Mouse (Mus musculus) CH12.LX (cell line): ENCODE results near the gene Cd247. TPM values are rescaled to one million over a fixed set of nuclear protein-coding genes. Genes with fewer than 3 reads are reported as not detected.

Experiments
- DNase-seq: peaks from one replicate; pipeline ENCODE4 v3.0.0-alpha.2; 2013; ENCODE audit errors: extremely low read depth
- H3K27ac ChIP-seq: 2 replicates; pipeline ENCODE4 v1.5.1; 2012; ENCODE audit warnings: low read depth, mild to moderate bottlenecking, control low read depth, moderate library complexity; ENCODE audit not compliant: insufficient read depth
- H3K27me3 ChIP-seq: replicated peaks from 2 replicates; pipeline ENCODE3; 2012; ENCODE audit warnings: inconsistent platforms
- H3K36me3 ChIP-seq, 2 experiments: replicated peaks in 1 of 2; 2 replicates each; pipeline versions ENCODE3 to v1.6.1; 2012; ENCODE audit warnings: inconsistent platforms in 1 of 2, low read length in 1 of 2, mild to moderate bottlenecking in 1 of 2, mixed read lengths in 1 of 2, moderate library complexity in 1 of 2; ENCODE audit not compliant: control insufficient read depth in 1 of 2, insufficient read depth in 1 of 2
- H3K4me1 ChIP-seq, 2 experiments: 2 replicates each; pipeline ENCODE4 v1.6.1; 2012; ENCODE audit warnings: inconsistent platforms in 1 of 2, moderate library complexity in 1 of 2; ENCODE audit not compliant: insufficient read depth in 2 of 2, control insufficient read depth in 1 of 2
- H3K4me2 ChIP-seq: 2 replicates; pipeline ENCODE4 v1.6.1; 2012; ENCODE audit warnings: low read depth, mild to moderate bottlenecking, control low read depth; ENCODE audit not compliant: poor library complexity, insufficient read depth, severe bottlenecking
- H3K4me3 ChIP-seq, 3 experiments: fragments of 150-350 bp in 1 of 3; sonication (generic) in 1 of 3; replicated peaks in 1 of 3; 2 replicates each; pipeline versions ENCODE3 to v1.5.1; 2011 to 2012; ENCODE audit warnings: low read depth in 2 of 3, low read length in 2 of 3, mild to moderate bottlenecking in 2 of 3, moderate library complexity in 2 of 3, control low read depth in 1 of 3, improper control_type of control experiment in 1 of 3, inconsistent platforms in 1 of 3, mixed read lengths in 1 of 3; ENCODE audit not compliant: poor library complexity in 1 of 3
- H3K79me2 ChIP-seq: replicated peaks from 2 replicates; pipeline ENCODE4 v1.6.1; 2012; ENCODE audit warnings: mild to moderate bottlenecking, moderate library complexity; ENCODE audit not compliant: control insufficient read depth, poor library complexity, insufficient read depth, severe bottlenecking; ENCODE audit errors: extremely low read depth
- H3K9ac ChIP-seq: 2 replicates; pipeline ENCODE4 v1.6.1; 2012; ENCODE audit warnings: low read depth, mild to moderate bottlenecking, control low read depth, moderate library complexity; ENCODE audit not compliant: insufficient read depth
- H3K9me3 ChIP-seq: replicated peaks from 2 replicates; pipeline ENCODE3; 2012; ENCODE audit warnings: low read length, inconsistent platforms, mixed read lengths
- CHD2 ChIP-seq: IDR thresholded peaks from 2 replicates; pipeline ENCODE4 v1.6.1; 2011; ENCODE audit warnings: low read length, improper control_type of control experiment
- E2F4 ChIP-seq: IDR thresholded peaks from 2 replicates; pipeline ENCODE4 v1.6.1; 2011; ENCODE audit warnings: low read depth, low read length, improper control_type of control experiment; ENCODE audit not compliant: insufficient replicate concordance
- ELF1 ChIP-seq: IDR thresholded peaks from 2 replicates; pipeline ENCODE4 v1.6.1; 2014; ENCODE audit warnings: low read depth, mild to moderate bottlenecking, inconsistent platforms, low read length, improper control_type of control experiment
- EP300 ChIP-seq: IDR thresholded peaks from 2 replicates; pipeline ENCODE4 v1.6.1; 2011; ENCODE audit warnings: low read length, improper control_type of control experiment
- ETS1 ChIP-seq: conservative IDR thresholded peaks from 2 replicates; pipeline ENCODE4 v1.6.1; 2012; ENCODE audit warnings: low read depth, mild to moderate bottlenecking, inconsistent platforms, low read length, improper control_type of control experiment, moderate library complexity
- HCFC1 ChIP-seq: IDR thresholded peaks from 2 replicates; pipeline ENCODE4 v1.6.1; 2012; ENCODE audit warnings: low read depth, mild to moderate bottlenecking, inconsistent platforms, low read length, improper control_type of control experiment
- IRF4 ChIP-seq: IDR thresholded peaks from 2 replicates; pipeline ENCODE4 v1.6.1; 2014; ENCODE audit warnings: low read depth, mild to moderate bottlenecking, inconsistent platforms, low read length, improper control_type of control experiment
- JUN ChIP-seq: IDR thresholded peaks from 2 replicates; pipeline ENCODE4 v1.6.1; 2011; ENCODE audit warnings: low read depth, mild to moderate bottlenecking, low read length, improper control_type of control experiment, moderate library complexity; ENCODE audit not compliant: insufficient read depth
- JUND ChIP-seq: conservative IDR thresholded peaks from 2 replicates; pipeline ENCODE4 v1.6.1; 2011; ENCODE audit warnings: low read depth, low read length, improper control_type of control experiment
- KAT2A ChIP-seq: IDR thresholded peaks from 2 replicates; pipeline ENCODE4 v1.6.1; 2012; ENCODE audit warnings: low read length, improper control_type of control experiment, inconsistent platforms; ENCODE audit not compliant: insufficient replicate concordance
- MEF2A ChIP-seq: IDR thresholded peaks from 2 replicates; pipeline ENCODE4 v1.6.1; 2014; ENCODE audit warnings: low read depth, mild to moderate bottlenecking, inconsistent platforms, low read length, improper control_type of control experiment, borderline replicate concordance
- MYC ChIP-seq: IDR thresholded peaks from 2 replicates; pipeline ENCODE4 v1.6.1; 2011; ENCODE audit warnings: low read depth, mild to moderate bottlenecking, improper control_type of control experiment, low read length
- NELFE ChIP-seq: IDR thresholded peaks from 2 replicates; pipeline ENCODE4 v1.6.1; 2011; ENCODE audit warnings: low read depth, low read length, improper control_type of control experiment
- POLR2A ChIP-seq: IDR thresholded peaks from 2 replicates; pipeline ENCODE4 v1.6.1; 2011; ENCODE audit warnings: low read depth, mild to moderate bottlenecking, improper control_type of control experiment, low read length
- POLR2AphosphoS2 ChIP-seq: IDR thresholded peaks from 2 replicates; pipeline ENCODE4 v1.6.1; 2011; ENCODE audit warnings: low read depth, low read length, improper control_type of control experiment
- RAD21 ChIP-seq: IDR thresholded peaks from 2 replicates; pipeline ENCODE4 v1.6.1; 2011; ENCODE audit warnings: low read depth, mild to moderate bottlenecking, low read length, improper control_type of control experiment, moderate library complexity
- SIN3A ChIP-seq: IDR thresholded peaks from 2 replicates; pipeline ENCODE4 v1.6.1; 2012; ENCODE audit warnings: low read length, improper control_type of control experiment, inconsistent platforms
- SMC3 ChIP-seq: IDR thresholded peaks from 2 replicates; pipeline ENCODE4 v1.6.1; 2011; ENCODE audit warnings: low read depth, low read length, improper control_type of control experiment
- TBP ChIP-seq: conservative IDR thresholded peaks from 2 replicates; pipeline ENCODE4 v1.6.1; 2011; ENCODE audit warnings: low read depth, low read length, improper control_type of control experiment
- TCF12 ChIP-seq: IDR thresholded peaks from 2 replicates; pipeline ENCODE4 v1.6.1; 2014; ENCODE audit warnings: low read depth, mild to moderate bottlenecking, inconsistent platforms, low read length, improper control_type of control experiment
- UBTF ChIP-seq: IDR thresholded peaks from 2 replicates; pipeline ENCODE4 v1.6.1; 2012; ENCODE audit warnings: low read depth, mild to moderate bottlenecking, inconsistent platforms, low read length, improper control_type of control experiment, moderate library complexity
- ZKSCAN1 ChIP-seq: IDR thresholded peaks from 2 replicates; pipeline ENCODE4 v1.6.1; 2012; ENCODE audit warnings: low read depth, inconsistent platforms, low read length, improper control_type of control experiment, borderline replicate concordance
- ZMIZ1 ChIP-seq: IDR thresholded peaks from 2 replicates; pipeline ENCODE4 v1.6.1; 2012; ENCODE audit warnings: low read depth, mild to moderate bottlenecking, inconsistent platforms, low read length, improper control_type of control experiment
- dilution Hi-C: fragments of 300-500 bp; cut with MboI; formaldehyde crosslinking; loops from 2 replicates; pipeline ENCODE4 v1.14.3; 2020; ENCODE audit warnings: low sequenced_read_pairs; ENCODE audit not compliant: extremely low pct_unique_long_range_greater_than_20kb, extremely low pct_ligation_motif_present
- in situ Hi-C: fragments of 300-500 bp; cut with MboI; formaldehyde crosslinking; loops from 3 replicates; pipeline ENCODE4 v1.14.3; 2019; ENCODE audit warnings: low sequenced_read_pairs, low pct_ligation_motif_present, low pct_unique_long_range_greater_than_20kb, mixed read lengths
- polyA plus RNA-seq: library from polyadenylated mRNA; unstranded; fragments of >175 nt; gene quantifications from 2 replicates; pipeline ENCODE4 v1.2.1, GENCODE M21; 2012; ENCODE audit warnings: low read depth; ENCODE audit not compliant: insufficient read length
- total RNA-seq, 2 experiments: library from RNA; depleted of rRNA; stranded (reverse); fragments of 300-350 nt in 1 of 2; fragments of >200 nt in 1 of 2; gene quantifications; 2 replicates each; pipeline ENCODE4 v1.2.3; 2012 to 2014

Gene Cd247
- total and polyA plus RNA-seq, 3 experiments = 1.3 to 2.0 TPM; not detected in 1

DNA sequence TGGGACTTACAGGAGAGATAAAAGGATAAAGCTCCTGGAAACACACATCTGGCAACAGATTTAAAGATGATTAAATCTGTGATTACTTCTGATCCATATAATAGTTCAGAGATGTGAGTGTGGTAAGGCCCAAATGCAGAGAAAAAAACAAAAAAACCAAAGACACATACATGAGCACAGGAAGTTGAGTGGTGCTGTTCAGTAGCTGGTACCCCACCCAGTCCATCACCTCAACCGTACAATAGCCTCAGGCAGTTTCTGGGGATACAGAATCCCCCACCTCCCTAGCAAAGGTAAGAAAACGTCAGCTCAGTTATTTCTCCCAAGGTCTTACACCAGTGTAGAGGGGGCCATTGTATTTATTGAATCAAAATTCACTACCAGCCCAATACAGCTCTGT, 22.2 kb downstream of the Cd247 start:
- no peak overlapping the region for H3K4me2 ChIP-seq
- no peaks in the 10 kb centered on the region for H3K36me3 ChIP-seq
- H3K9me3 ChIP-seq = no peaks in the 10 kb centered on the region
- peaks cover 0 to 6% of the 10 kb centered on the region in 2 experiments; a peak in 2 of 4 replicates for H3K4me1 ChIP-seq
- H3K27ac ChIP-seq = no peak overlapping the region
- peaks cover 1% of the 10 kb centered on the region for H3K27me3 ChIP-seq
- no peak overlapping the region for H3K9ac ChIP-seq
- in situ Hi-C loops = loop anchor here (25.0 kb wide), 1 partner anchor 577 kb away; the partner anchor contains the start of gene Tada1
- TF ChIP-seq IRF4 = no peak
- TF ChIP-seq JUND = no peak
- TF ChIP-seq EP300 = no peak
- no peak overlapping the region for H3K4me3 ChIP-seq
- no peak for DNase-seq
- dilution Hi-C loops = no loop called here
- H3K79me2 ChIP-seq = no peaks in the 10 kb centered on the region

DNA sequence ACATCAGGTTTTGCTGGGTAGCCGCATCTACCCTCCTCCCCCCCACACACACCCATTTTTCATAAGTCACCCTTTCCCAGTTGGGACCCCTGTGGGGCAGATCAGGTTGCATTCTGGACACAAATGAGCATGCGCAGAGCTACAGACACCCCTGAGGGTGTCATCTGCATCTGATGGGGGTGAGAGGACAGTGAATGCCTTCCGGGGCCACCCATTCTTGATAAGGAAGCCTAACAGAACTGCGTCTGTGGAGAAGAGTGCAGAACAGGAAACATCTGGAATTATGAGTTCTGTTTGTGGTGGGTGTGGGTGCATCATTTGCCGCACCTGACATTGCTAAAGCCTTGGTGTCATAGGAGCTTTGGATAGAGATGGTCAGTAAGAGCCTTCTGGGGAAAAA, 22.7 kb downstream of the Cd247 start:
- dilution Hi-C loops (no loop called here), in situ Hi-C loops (loop anchor here (25.0 kb wide), 1 partner anchor 576 kb away; the partner anchor contains the start of gene Tada1)
- H3K4me2 ChIP-seq = no peak overlapping the region

DNA sequence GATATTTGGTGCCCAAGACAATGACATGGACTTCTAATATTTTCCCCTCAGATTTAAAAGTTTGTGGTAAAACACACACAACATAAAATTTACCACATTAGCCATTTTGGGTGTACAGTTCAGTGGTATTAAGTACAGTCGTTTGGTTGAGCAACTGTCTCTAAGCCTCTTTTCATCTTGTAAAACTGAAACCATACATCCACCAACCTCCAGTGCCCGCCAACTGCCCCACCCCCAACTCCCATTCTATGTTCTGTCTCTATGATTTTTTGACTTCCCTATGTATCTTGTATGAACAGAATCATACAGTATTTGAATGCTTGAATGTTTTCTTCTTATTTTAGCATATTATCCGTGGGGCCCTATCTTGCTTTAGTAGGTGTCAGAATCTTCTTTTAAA, 24.3 kb downstream of the Cd247 start:
- Histone ChIP-seq H3K9me3 (no peaks in the 10 kb centered on the region), H3K36me3 (no peaks in the 10 kb centered on the region), H3K4me1 (peaks cover 0 to 6% of the 10 kb centered on the region in 2 experiments; a peak in 2 of 4 replicates)
- no peak for TF ChIP-seq RAD21
- no peak for TF ChIP-seq SIN3A
- TF ChIP-seq ELF1 = no peak
- no peak for TF ChIP-seq CHD2
- TF ChIP-seq NELFE = no peak
- no peak for TF ChIP-seq HCFC1
- no peak for TF ChIP-seq KAT2A
- no peak for TF ChIP-seq ZKSCAN1
- no peak for TF ChIP-seq SMC3
- no peak for TF ChIP-seq MEF2A
- no peak for TF ChIP-seq TCF12
- no peak for TF ChIP-seq POLR2A
- no peak for TF ChIP-seq MYC
- TF ChIP-seq E2F4 = no peak
- TF ChIP-seq EP300 = no peak
- TF ChIP-seq ETS1 = no peak
- TF ChIP-seq, all 38 proteins: peak for 0
- dilution Hi-C loops = no loop called here
- in situ Hi-C loops = loop anchor here (25.0 kb wide), 1 partner anchor 575 kb away; the partner anchor contains the start of gene Tada1
- Histone ChIP-seq H3K79me2 (no peaks in the 10 kb centered on the region), H3K4me2 (no peak overlapping the region; the same call in 1 of the 2 replicates), H3K9ac (no peak overlapping the region), H3K27me3 (peaks cover 1% of the 10 kb centered on the region), H3K27ac (no peak overlapping the region), H3K4me3 (no peak overlapping the region)
- no peak for DNase-seq

More for the DNA sequence above, 22.7 kb downstream of the Cd247 start:
- H3K4me1 ChIP-seq = peaks cover 0 to 6% of the 10 kb centered on the region in 2 experiments; a peak in 2 of 4 replicates
- no peak for DNase-seq
- H3K4me3 ChIP-seq = no peak overlapping the region
- no peaks in the 10 kb centered on the region for H3K79me2 ChIP-seq
- peaks cover 1% of the 10 kb centered on the region for H3K27me3 ChIP-seq
- TF ChIP-seq HCFC1 = no peak
- TF ChIP-seq POLR2AphosphoS2 = no peak
- no peak for TF ChIP-seq ELF1
- no peak for TF ChIP-seq ZMIZ1
- TF ChIP-seq MYC = no peak
- TF ChIP-seq TBP = no peak
- no peak for TF ChIP-seq NELFE
- TF ChIP-seq JUN = no peak
- no peak for TF ChIP-seq UBTF
- H3K9me3 ChIP-seq = no peaks in the 10 kb centered on the region
- no peaks in the 10 kb centered on the region for H3K36me3 ChIP-seq
- H3K9ac ChIP-seq = no peak overlapping the region
- H3K27ac ChIP-seq = no peak overlapping the region
